Mouse (Mus musculus) urinary bladder, adult 18-20 months (tissue): ENCODE results near the gene Dpy19l3.

Source experiments
- DNase-seq, 2 experiments: peaks; one replicate each; pipeline ENCODE4 v3.0.0; 2022; ENCODE audit warnings: low spot score in 2 of 2, mixed read lengths in 2 of 2

Dpy19l3 gene

GRCm38 (mm10) chr7:35754033-35754885 lies at the start of gene Dpy19l3:
Dpy19l3 (minus strand) TSS chr7:35754454.
- DNase-seq, result peak; percentile 85 to 95

- DNase-seq, result peak in 1 of 2 experiments; percentile 77
Observed at GRCm38 (mm10) chr7:35802906-35803595, 48.8 kb upstream of the Dpy19l3 start, which contains the start of gene Zfp507. Zfp507 (minus strand) TSS chr7:35803003.

DNA sequence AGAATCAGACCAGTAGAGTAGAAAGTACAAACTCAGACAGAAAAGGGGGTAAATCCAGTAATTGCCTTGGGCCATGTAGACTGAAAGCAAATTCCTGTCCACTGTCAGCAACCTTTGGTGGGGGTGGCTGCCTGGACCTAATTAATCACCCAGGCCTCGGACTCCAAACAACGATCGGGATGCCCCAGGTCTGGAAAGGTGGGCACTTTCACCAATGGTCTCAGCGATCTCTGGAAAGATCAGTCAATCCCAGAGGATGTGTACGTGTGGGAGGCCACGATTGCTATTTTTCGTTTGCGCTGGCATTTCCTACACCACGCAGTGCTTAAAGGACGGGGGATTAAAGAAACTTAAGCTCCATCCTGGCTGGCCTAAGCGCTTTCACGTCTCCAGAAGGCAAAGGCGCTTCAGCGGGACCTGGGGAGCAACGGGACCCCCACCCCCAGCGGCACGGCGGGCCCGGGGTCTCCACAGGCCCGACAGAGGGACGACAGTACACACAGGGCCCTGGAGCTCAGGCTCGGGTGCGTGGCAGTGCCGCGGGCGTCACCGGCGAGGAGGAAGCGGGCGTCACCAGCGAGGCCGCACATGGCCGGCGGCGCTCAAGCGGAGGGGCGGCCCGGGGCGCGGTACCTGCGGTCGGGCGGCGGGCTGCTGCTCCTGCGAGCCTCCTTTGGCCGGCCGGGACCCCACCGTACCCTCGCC lies 48.1 kb upstream of the Dpy19l3 start:
- DNase-seq, result peak in 1 of 2 experiments; percentile 80

DNA sequence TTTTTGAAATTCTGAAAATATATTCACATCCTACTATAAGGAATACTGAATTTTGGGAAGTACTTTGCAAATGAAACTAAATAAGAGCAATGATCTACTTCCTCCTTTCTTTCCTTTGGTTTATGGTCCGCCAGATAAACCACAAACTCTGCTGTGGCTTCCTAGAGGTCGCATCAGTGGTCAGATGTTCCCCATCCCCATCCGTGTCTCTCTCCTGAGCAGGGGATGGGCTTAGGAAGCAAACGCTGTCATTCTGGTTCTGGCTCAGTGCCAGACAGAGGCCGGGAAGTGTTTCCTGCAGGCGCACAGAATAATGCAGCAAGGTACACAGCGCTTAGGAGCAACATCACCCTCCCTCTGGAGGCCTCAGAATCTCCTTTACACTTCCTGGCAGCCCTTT lies 41.9 kb upstream of the Dpy19l3 start:
- no peak for DNase-seq

DNA sequence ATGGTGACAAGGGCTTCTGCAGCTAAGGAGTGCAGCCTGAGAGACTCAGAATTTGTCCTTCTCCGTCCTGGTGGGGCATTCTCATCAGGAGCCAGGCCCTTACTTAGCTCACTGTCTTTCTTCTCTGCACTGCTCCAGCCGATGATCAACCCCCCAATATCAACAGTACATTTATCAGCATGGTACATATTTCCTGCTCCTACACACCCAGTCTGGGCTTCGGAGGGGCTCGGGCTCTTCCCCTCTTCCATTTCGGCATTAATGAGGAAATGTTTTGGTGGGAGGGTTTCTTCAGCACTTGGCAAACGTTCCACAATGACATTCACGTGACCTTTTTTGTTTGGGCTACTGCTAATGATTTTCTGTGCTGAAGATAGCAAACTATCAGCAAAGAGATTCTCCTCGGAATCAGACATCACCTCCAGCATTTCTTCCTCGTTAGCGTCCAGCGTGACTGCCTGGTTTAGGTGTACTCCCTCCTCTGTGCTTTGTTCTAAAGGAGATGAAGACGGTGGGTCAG lies 40.0 kb upstream of the Dpy19l3 start:
- no peak for DNase-seq

- DNase-seq, result no peak
Observed at GRCm38 (mm10) chr7:35792150-35792848, 38.0 kb upstream of the Dpy19l3 start.

DNA sequence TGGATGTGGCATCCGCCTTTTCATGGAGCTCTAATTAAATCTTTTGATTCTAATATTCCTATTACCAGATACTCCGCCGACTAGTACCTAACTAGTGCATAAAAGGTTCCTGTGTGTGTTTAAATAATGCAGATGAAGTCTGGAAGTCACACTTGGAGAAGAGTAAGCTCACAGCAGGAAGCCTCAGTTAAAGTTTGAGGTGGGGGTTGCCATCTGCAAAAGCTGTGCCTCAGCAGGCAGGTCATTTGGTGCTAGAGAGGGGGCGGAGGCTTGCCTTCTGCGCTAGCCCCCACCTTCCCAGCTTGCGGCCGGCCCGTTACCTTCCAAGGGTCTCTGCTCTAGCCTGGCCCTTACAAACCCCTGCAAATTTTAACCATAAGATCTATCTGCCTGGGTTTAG lies 36.7 kb upstream of the Dpy19l3 start:
- DNase-seq, result no peak

DNA sequence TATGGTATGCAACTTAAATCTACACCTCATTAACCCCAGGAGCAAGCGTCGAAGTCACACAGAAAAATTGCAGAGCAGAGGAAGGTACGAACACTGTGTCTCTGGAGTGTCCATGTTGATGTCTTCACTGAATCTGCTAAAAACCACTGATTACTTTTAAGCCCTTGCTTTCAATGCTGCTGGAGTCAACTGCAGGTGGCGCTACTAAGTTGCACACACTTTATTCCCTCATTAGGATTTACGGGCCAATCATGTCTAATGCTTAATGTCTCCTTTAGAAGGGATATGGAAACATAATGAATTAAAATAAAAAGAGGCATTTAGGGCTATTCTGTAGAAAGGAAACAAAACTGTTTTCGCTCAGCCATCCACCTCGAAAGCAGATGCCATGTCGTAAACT lies 35.9 kb upstream of the Dpy19l3 start:
- DNase-seq, result no peak

DNA sequence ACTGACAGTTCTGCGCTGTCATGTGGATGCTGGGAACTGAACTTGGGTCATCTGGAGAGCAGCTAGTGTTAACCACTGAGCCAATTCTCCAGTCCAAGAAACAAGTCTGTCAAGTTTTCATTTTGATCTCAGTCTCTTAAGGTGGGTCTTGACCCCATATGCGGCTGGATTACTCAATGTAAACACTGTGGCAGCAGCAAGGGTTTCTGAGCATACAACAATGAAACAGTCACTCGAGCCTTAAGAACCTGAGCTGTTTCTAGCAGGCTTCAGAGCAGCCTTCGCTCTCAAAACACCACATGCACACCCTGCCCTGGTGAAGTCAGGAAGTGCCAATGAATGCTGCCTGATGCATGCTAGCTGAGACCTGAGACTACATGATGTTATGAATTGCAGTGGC lies 31.3 kb upstream of the Dpy19l3 start:
- no peak for DNase-seq

DNA sequence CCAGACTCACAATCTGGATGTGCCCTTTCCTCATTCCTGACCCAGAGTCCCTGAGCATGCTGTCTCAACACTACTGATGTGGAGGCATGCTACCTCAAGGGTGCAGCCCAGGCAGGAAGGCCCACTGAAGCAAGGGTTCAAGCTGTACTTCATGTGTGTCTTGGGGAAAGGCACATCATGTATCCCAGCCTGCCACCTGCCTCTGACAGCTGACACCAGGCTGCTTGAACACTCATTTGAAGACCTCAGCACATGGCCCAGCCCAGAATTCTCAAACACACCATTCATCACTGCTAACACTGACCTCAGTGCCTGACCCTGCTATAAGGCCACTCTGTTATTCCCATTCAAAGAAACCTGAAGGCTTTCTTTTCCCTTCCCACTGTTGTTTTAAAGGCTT lies 28.0 kb upstream of the Dpy19l3 start:
- no peak for DNase-seq

- DNase-seq, result no peak
Observed at GRCm38 (mm10) chr7:35774127-35774526, 19.9 kb upstream of the Dpy19l3 start.

- no peak for DNase-seq
Observed at GRCm38 (mm10) chr7:35772347-35772746, 18.1 kb upstream of the Dpy19l3 start.

- no peak for DNase-seq
Observed at GRCm38 (mm10) chr7:35771106-35771505, 16.9 kb upstream of the Dpy19l3 start.

GRCm38 (mm10) chr7:35770122-35770521 lies 15.9 kb upstream of the Dpy19l3 start:
- DNase-seq, result no peak

- no peak for DNase-seq
Observed at GRCm38 (mm10) chr7:35764461-35764860, 10.2 kb upstream of the Dpy19l3 start.

DNA sequence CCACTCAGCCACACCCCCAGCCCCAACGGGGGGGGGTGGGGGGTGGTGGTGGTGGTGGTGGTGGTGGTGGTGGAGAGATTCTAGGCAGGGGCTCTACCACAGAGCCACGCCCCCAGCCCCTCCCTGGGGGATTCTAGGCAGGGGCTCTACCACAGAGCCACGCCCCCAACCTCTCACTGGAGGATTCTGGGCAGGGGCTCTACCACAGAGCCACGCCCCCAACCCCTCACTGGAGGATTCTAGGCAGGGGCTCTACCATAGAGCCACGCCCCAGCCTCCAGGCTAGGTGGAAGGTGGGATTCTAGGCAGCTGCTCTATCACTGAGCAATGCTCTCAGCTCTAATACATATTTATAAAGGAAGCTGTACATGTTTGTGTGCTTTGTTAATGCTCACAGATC lies 7.5 kb upstream of the Dpy19l3 start:
- DNase-seq, result no peak

DNA sequence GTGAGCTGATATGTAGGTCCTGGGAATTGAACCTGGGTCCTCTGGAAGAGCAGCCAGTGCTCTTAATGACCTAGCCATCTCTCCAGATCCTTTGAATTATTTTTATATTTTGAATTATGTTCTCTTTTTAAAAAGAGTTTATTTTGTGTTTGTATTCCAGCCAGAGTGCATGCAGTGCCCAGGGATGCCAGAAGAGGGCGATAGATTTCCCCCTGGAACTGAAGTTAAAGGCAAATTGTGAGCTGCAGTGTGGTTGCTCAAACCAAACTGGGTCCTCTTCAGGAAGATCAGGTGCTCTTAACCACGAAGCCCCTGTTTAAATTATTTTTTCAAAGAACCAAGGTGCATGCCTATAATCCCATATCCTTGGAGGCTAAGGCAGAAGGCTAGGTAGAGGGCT lies 5.3 kb upstream of the Dpy19l3 start:
- DNase-seq, result no peak

- no peak for DNase-seq
Observed at GRCm38 (mm10) chr7:35756510-35757440, 2.5 kb upstream of the Dpy19l3 start.

DNA sequence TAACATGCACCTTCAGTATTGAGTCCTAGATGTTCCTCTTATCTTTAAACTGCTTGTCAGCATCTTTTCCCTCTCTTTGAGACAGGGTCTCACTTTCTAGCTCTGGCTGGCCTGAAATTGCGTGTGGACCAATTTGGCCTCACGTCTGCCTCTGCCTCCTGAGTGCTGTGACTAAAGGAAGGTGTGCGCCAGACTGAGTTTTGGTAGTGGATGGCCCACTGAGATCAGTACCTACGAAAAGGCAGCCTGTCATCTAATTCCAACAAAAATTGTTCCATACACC lies 573 bp upstream of the Dpy19l3 start:
- DNase-seq, result no peak

DNA sequence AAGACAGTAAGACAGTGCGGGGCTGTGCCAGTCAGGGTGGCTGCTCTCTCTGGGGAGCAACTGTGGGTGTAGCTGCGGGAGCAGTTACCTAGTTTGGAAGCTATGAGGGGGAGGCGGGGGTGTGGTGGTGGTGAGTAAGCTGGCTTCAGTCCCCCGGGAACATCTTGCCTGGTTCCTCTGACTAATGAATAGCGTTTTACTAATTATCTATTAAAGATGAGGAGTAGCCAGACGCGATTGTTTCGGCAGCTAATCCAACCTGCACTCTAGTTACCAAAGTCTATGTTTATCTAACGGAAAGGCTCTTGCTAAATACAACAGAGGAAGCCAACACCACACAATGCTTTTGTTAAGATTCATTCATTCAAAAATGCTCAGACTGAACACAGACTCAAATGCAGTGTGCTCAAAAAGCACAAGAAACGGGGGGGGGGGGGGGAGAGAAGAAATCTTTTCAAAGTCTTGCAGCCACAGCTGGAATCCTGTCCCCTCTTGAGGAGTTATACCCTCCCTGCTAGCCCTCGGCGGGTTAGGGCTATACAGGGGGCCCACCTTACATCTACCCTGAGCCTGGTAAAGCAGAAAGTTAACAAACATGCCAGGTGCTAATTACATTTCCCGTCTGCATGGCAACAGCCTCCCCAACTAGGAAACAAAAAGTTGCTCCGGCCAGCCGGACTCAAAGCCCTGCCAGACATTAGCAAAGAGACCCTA lies 778 bp downstream of the Dpy19l3 start:
- DNase-seq, result no peak
